Mouse (Mus musculus): ENCODE measurements around the gene Tgfbr2.

DNA sequence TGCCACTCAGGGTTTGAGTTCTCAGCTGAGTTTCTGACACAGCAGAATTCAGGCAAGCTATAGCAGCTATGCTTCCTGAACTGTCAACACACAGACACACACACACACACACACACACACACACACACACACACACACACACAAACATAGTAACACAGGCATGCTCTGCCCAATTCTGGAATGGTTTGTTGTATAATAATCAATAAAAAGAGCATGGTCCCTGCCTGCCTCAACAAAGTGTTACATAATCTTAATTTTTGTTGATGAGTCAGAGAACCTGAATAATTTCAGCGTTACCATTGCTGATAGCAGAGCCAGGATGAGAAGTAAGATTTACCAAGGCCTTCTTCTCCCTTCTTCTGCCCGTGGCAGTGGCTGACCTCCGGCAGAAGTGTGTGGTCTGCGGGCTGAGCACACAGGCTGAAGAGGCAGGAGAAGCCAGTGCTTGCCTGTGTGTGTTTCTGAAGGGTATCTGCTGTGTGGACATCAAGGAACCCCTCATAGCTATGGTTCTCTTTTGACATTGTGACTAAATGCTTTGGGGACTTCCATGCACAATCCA lies 18.8 kb upstream of the Tgfbr2 start:
- TF ChIP-seq CTCF (conservative IDR thresholded peaks at IDR 0.05; ENCODE audit: low read length) (no peak), NANOG (IDR thresholded peaks at IDR 0.05; ENCODE audit: borderline replicate concordance, low read length) (no peak), POU5F1 (IDR thresholded peaks at IDR 0.05; ENCODE audit: borderline replicate concordance, low read length) (no peak)
